Mouse (Mus musculus): ENCODE results near the gene E4f1. TPM values are rescaled to one million over a fixed set of nuclear protein-coding genes. Genes with fewer than 3 reads are reported as not detected.
"Not testable (repeated sequence)": the region's sequence is repeated elsewhere in the genome, so short reads cannot be mapped to it uniquely, and the experiment has no call there.

Gene E4f1
- polyA plus RNA-seq, 1 experiment from 2014 or later: 38.8 TPM

- 97% methylated on average over 8 of the region's 8 CpGs for WGBS
Observed at GRCm38 (mm10) chr17:24446590-24446989, 23.5 kb downstream of the E4f1 start.

GRCm38 (mm10) chr17:24443409-24443808, 26.7 kb downstream of the E4f1 start:
- H3K4me2 ChIP-seq: no peak overlapping the region
- H3K27ac ChIP-seq: no peak overlapping the region
- H3K4me3 ChIP-seq: no peak overlapping the region
- no peak overlapping the region for H3K9ac ChIP-seq
- H3K36me3 ChIP-seq (ENCODE audit: poor library complexity, severe bottlenecking): peaks cover 99% of the 10 kb centered on the region
- WGBS: 94% methylated on average over 4 of the region's 4 CpGs
- no peak for ATAC-seq
- no peaks in the 10 kb centered on the region for H3K9me3 ChIP-seq (replicated peaks)
- no peaks in the 10 kb centered on the region for H3K27me3 ChIP-seq
- H3K4me1 ChIP-seq: no peaks in the 10 kb centered on the region

More at GRCm38 (mm10) chr17:24446590-24446989, 23.5 kb downstream of the E4f1 start:
- H3K9me3 ChIP-seq (replicated peaks): no peaks in the 10 kb centered on the region
- H3K4me1 ChIP-seq: no peaks in the 10 kb centered on the region
- H3K9ac ChIP-seq: no peak overlapping the region
- H3K27me3 ChIP-seq: no peaks in the 10 kb centered on the region
- no peak overlapping the region for H3K4me3 ChIP-seq
- no peak overlapping the region for H3K27ac ChIP-seq
- no peak overlapping the region for H3K4me2 ChIP-seq
- ATAC-seq: no peak
- peaks cover 99% of the 10 kb centered on the region for H3K36me3 ChIP-seq (ENCODE audit: poor library complexity, severe bottlenecking)

DNA sequence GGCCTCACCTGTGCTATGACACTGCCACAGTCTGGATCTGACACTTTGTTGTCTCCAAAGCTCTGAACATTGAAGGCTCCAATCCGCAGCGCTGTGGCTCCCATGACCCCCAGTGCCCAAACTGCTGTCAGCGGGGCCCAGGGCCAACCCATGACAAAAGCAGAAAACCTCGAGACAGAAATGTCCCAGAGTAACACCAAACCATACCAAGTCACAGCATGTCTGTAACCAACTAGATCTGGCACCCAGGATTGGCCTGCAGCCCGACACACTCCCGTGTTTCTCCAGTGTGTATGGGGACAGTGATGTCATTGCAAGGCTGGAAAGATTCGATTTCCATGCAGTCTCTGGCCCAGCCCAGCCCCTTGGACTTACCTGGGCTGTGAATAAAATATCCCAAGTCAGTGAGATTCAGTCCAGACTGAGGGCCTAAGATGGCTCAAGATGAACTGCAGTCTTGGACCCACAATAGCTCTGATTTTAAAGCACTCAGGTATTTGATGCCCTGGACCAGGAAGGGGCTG, 27.4 kb downstream of the E4f1 start, which contains the start of gene Dnase1l2:
TSS of gene Dnase1l2 (minus strand) at position 474 of the 524 bp plus-strand sequence.
- H3K4me3 ChIP-seq: no peak within 1 kb of the TSS
- H3K36me3 ChIP-seq (ENCODE audit: poor library complexity, severe bottlenecking): peaks cover 99% of the 10 kb centered on the region
- H3K9me3 ChIP-seq (replicated peaks): no peaks in the 10 kb centered on the region
- ATAC-seq: no peak
- no peaks in the 10 kb centered on the region for H3K27me3 ChIP-seq
- no peak within 1 kb of the TSS for H3K27ac ChIP-seq
- H3K4me1 ChIP-seq: no peaks in the 10 kb centered on the region
- 84% methylated on average over 7 of the region's 7 CpGs for WGBS
- H3K4me2 ChIP-seq: no peak within 1 kb of the TSS
- no peak within 1 kb of the TSS for H3K9ac ChIP-seq

GRCm38 (mm10) chr17:24442107-24442506, 28.0 kb downstream of the E4f1 start:
- WGBS: 90% methylated on average over 14 of the region's 14 CpGs
- no peak overlapping the region for H3K27ac ChIP-seq
- H3K4me2 ChIP-seq: no peak overlapping the region
- H3K27me3 ChIP-seq: no peaks in the 10 kb centered on the region
- H3K9ac ChIP-seq: no peak overlapping the region
- no peaks in the 10 kb centered on the region for H3K9me3 ChIP-seq (replicated peaks)
- no peaks in the 10 kb centered on the region for H3K4me1 ChIP-seq
- no peak overlapping the region for H3K4me3 ChIP-seq
- peaks cover 99% of the 10 kb centered on the region for H3K36me3 ChIP-seq (ENCODE audit: poor library complexity, severe bottlenecking)
- no peak for ATAC-seq

GRCm38 (mm10) chr17:24441148-24441547, 29.0 kb downstream of the E4f1 start:
- no peak for ATAC-seq
- H3K36me3 ChIP-seq (ENCODE audit: poor library complexity, severe bottlenecking): peaks cover 93% of the 10 kb centered on the region
- no peak overlapping the region for H3K4me2 ChIP-seq
- no peaks in the 10 kb centered on the region for H3K27me3 ChIP-seq
- no peak overlapping the region for H3K4me3 ChIP-seq
- H3K9me3 ChIP-seq (replicated peaks): no peaks in the 10 kb centered on the region
- 54% methylated on average over 2 of the region's 2 CpGs for WGBS
- no peaks in the 10 kb centered on the region for H3K4me1 ChIP-seq
- H3K27ac ChIP-seq: no peak overlapping the region
- H3K9ac ChIP-seq: no peak overlapping the region

- Histone ChIP-seq H3K4me1 (no peaks in the 10 kb centered on the region), H3K4me3 (no peak overlapping the region), H3K27me3 (no peaks in the 10 kb centered on the region), H3K9me3 (replicated peaks) (no peaks in the 10 kb centered on the region), H3K9ac (no peak overlapping the region), H3K4me2 (no peak overlapping the region), H3K36me3 (ENCODE audit: poor library complexity, severe bottlenecking) (peaks cover 91% of the 10 kb centered on the region), H3K27ac (no peak overlapping the region)
- no peak for ATAC-seq
- 89% methylated on average over 8 of the region's 8 CpGs for WGBS
Observed at GRCm38 (mm10) chr17:24440377-24440776, 29.7 kb downstream of the E4f1 start.

GRCm38 (mm10) chr17:24437016-24437415, 33.1 kb downstream of the E4f1 start:
- Histone ChIP-seq H3K4me3 (no peak overlapping the region), H3K9ac (no peak overlapping the region), H3K4me1 (no peaks in the 10 kb centered on the region), H3K9me3 (replicated peaks) (no peaks in the 10 kb centered on the region), H3K27ac (no peak overlapping the region), H3K36me3 (ENCODE audit: poor library complexity, severe bottlenecking) (peaks cover 73% of the 10 kb centered on the region), H3K4me2 (no peak overlapping the region), H3K27me3 (no peaks in the 10 kb centered on the region)
- 78% methylated on average over 5 of the region's 5 CpGs for WGBS
- ATAC-seq: peak; percentile 59

- peaks cover 17% of the 10 kb centered on the region for H3K36me3 ChIP-seq (ENCODE audit: poor library complexity, severe bottlenecking)
- no peak overlapping the region for H3K4me2 ChIP-seq
- H3K27ac ChIP-seq: no peak overlapping the region
- WGBS: 88% methylated on average over 14 of the region's 14 CpGs
- no peaks in the 10 kb centered on the region for H3K9me3 ChIP-seq (replicated peaks)
- no peak overlapping the region for H3K4me3 ChIP-seq
- peaks cover 14% of the 10 kb centered on the region for H3K4me1 ChIP-seq
- H3K9ac ChIP-seq: no peak overlapping the region
- ATAC-seq: no peak
- no peaks in the 10 kb centered on the region for H3K27me3 ChIP-seq
Observed at GRCm38 (mm10) chr17:24429201-24429983, 40.7 kb downstream of the E4f1 start.

DNA sequence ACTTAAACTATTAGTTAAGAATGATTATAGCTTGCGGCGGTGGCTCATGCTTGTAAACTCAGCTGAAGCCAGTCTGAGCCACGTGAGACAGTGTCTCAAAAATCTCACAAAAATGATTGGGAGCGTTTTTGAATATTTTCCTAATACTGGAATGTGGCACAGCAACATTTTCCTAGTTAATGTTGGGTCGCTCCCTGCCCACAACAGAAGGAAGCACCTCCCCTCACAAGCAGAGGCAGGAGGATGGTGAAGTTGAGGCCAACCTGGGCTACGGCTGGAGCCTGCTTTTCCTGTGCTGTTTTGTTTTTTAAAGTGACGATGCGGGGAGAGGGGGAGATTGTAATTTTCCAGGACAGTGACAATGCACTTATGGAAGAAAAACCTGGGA, 42.9 kb downstream of the E4f1 start:
- Histone ChIP-seq H3K9ac (peak overlapping the region; percentile 85), H3K27me3 (no peaks in the 10 kb centered on the region), H3K4me2 (peak overlapping the region; percentile 70), H3K9me3 (replicated peaks) (no peaks in the 10 kb centered on the region), H3K4me3 (peak overlapping the region; percentile 60), H3K4me1 (peaks cover 14% of the 10 kb centered on the region), H3K36me3 (ENCODE audit: poor library complexity, severe bottlenecking) (peaks cover 32% of the 10 kb centered on the region), H3K27ac (peak overlapping the region; percentile 91)
- ATAC-seq: no peak
- 4% methylated on average over 8 of the region's 8 CpGs for WGBS

- Histone ChIP-seq H3K9me3 (replicated peaks) (no peaks in the 10 kb centered on the region), H3K27me3 (no peaks in the 10 kb centered on the region), H3K4me3 (peak within 1 kb of the TSS; percentile 60), H3K36me3 (ENCODE audit: poor library complexity, severe bottlenecking) (peaks cover 38% of the 10 kb centered on the region), H3K4me2 (peak within 1 kb of the TSS; percentile 70), H3K4me1 (peaks cover 14% of the 10 kb centered on the region), H3K9ac (peak within 1 kb of the TSS; percentile 85), H3K27ac (peak within 1 kb of the TSS; percentile 91)
- peak; percentile 98 for ATAC-seq
- WGBS: under 1% methylated on average over 46 of the region's 48 CpGs
Observed at GRCm38 (mm10) chr17:24426471-24427169, 43.5 kb downstream of the E4f1 start, which contains the start of gene Eci1. Gene Eci1, plus strand, starts transcription at chr17:24426641.

GRCm38 (mm10) chr17:24425905-24426304, 44.2 kb downstream of the E4f1 start:
- peaks cover 45% of the 10 kb centered on the region for H3K36me3 ChIP-seq (ENCODE audit: poor library complexity, severe bottlenecking)
- 93% methylated on average over 7 of the region's 7 CpGs for WGBS
- H3K4me3 ChIP-seq: peak overlapping the region; percentile 60; the same call in 1 of the 2 replicates
- H3K27ac ChIP-seq: peak overlapping the region; percentile 91
- H3K27me3 ChIP-seq: no peaks in the 10 kb centered on the region
- H3K4me2 ChIP-seq: peak overlapping the region; percentile 70
- ATAC-seq: no peak
- H3K9ac ChIP-seq: no peak overlapping the region
- H3K9me3 ChIP-seq (replicated peaks): no peaks in the 10 kb centered on the region
- peaks cover 14% of the 10 kb centered on the region for H3K4me1 ChIP-seq

DNA sequence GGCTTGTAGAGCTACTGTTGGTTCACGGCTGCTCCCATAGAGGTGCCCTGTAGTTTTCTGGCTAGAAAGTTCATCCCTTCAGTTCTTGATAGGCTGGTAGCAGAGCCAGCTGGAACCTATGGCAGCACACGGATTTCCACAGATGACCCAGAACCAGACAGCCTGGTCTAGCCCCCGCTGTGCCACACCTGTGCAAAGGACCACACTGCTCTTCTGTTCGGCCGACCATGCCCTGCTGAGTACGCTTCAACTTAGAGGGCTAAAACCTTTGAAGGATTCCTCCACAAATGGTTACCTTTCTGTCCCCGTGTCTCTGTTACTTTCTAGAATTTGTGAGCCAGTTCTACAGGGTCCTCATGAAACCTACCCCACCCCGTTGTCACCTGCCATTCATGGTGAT, 44.8 kb downstream of the E4f1 start:
- not testable (repeated sequence) for ATAC-seq; H3K27ac ChIP-seq; H3K9ac ChIP-seq; H3K9me3 ChIP-seq (replicated peaks); H3K27me3 ChIP-seq; H3K4me3 ChIP-seq; H3K4me2 ChIP-seq
- Histone ChIP-seq H3K4me1 (peaks cover 14% of the 10 kb centered on the region), H3K36me3 (ENCODE audit: poor library complexity, severe bottlenecking) (peaks cover 51% of the 10 kb centered on the region)
- 97% methylated on average over 5 of the region's 8 CpGs for WGBS

All from forebrain, embryonic 13.5 days (tissue).